Mouse (Mus musculus) liver, postnatal 0 days (tissue): ENCODE measurements around the gene Siva1. TPM values are rescaled to one million over a fixed set of nuclear protein-coding genes. Genes with fewer than 3 reads are reported as not detected.

Source experiments
- ATAC-seq: fragments of 200-750 bp; cut with Nextera tagmentation; 2 replicates; pipeline ENCODE4 v1.8.0; 2017; ENCODE audit warnings: mild to moderate bottlenecking, moderate library complexity
- DNase-seq: peaks from one replicate; pipeline ENCODE4 v3.0.0-alpha.2; 2016
- H3K27ac ChIP-seq: fragments of 300-500 bp; sonication (generic); 2 replicates; pipeline ENCODE4 v1.5.1; 2014; ENCODE audit warnings: antibody characterized with exemption, moderate library complexity, mild to moderate bottlenecking, low read depth
- H3K27me3 ChIP-seq: fragments of 300-500 bp; sonication (generic); 2 replicates; pipeline ENCODE4 v1.6.1; 2014; ENCODE audit warnings: low read length, control low read depth, mixed read lengths; ENCODE audit not compliant: insufficient read depth
- H3K36me3 ChIP-seq: fragments of 300-500 bp; sonication (generic); replicated peaks from 2 replicates; pipeline ENCODE4 v1.6.1; 2014; ENCODE audit warnings: mild to moderate bottlenecking, control low read depth, low read length, moderate library complexity, mixed read lengths; ENCODE audit not compliant: insufficient read depth
- H3K4me1 ChIP-seq: fragments of 300-500 bp; sonication (generic); 2 replicates; pipeline ENCODE4 v1.6.1; 2014; ENCODE audit warnings: antibody characterized with exemption, mild to moderate bottlenecking, control low read depth; ENCODE audit not compliant: insufficient read depth
- H3K4me2 ChIP-seq: fragments of 300-500 bp; sonication (generic); 2 replicates; pipeline ENCODE4 v1.6.1; 2014; ENCODE audit warnings: low read depth, mild to moderate bottlenecking, low read length, moderate library complexity, mixed read lengths
- H3K4me3 ChIP-seq: fragments of 300-500 bp; sonication (generic); 2 replicates; pipeline ENCODE4 v1.5.1; 2014; ENCODE audit warnings: low read depth, low read length
- H3K9ac ChIP-seq: fragments of 300-500 bp; sonication (generic); replicated peaks from 2 replicates; pipeline ENCODE4 v1.6.1; 2014; ENCODE audit warnings: mild to moderate bottlenecking, moderate library complexity
- H3K9me3 ChIP-seq: fragments of 300-500 bp; sonication (generic); 2 replicates; pipeline ENCODE4 v1.6.1; 2016; ENCODE audit warnings: mild to moderate bottlenecking, control low read depth, low read length, mixed read lengths
- CTCF ChIP-seq: sonication (generic); IDR thresholded peaks from 2 replicates; pipeline ENCODE4 v1.5.1; 2016; ENCODE audit warnings: antibody characterized with exemption, low read depth
- EP300 ChIP-seq: IDR thresholded peaks from 2 replicates; pipeline ENCODE4 v1.6.1; 2016; ENCODE audit warnings: antibody characterized with exemption, low read depth, mild to moderate bottlenecking
- WGBS: fragments of 180-500 bp; shearing (Covaris S2); extraction: QIAGEN DNeasy Blood & Tissue Kit; methylation state at CpG from one replicate; pipeline ENCODE4 v1.1.7; 2014; ENCODE audit not compliant: insufficient replicate concordance; 5-methylcytosine and 5-hydroxymethylcytosine counted together
- polyA plus RNA-seq: library from polyadenylated mRNA; unstranded; fragments of >200 nt; fragmentation: Nextera tagmentation; extraction: Ambion mirVana; gene quantifications from 2 replicates; pipeline ENCODE4 v1.2.1, GENCODE M21; 2015

Siva1 gene
- polyA plus RNA-seq, 1 experiment from 2014 or later, result 62.2 TPM

- Histone ChIP-seq H3K9ac (no peak overlapping the region), H3K36me3 (no peaks in the 10 kb centered on the region), H3K4me1 (peaks cover 47% of the 10 kb centered on the region), H3K27ac (peak overlapping the region; percentile 68), H3K4me3 (no peak overlapping the region), H3K27me3 (no peaks in the 10 kb centered on the region), H3K4me2 (peak overlapping the region; percentile 63; the same call in 1 of the 2 replicates), H3K9me3 (no peaks in the 10 kb centered on the region)
- DNase-seq (no peak), ATAC-seq (no peak)
- TF ChIP-seq CTCF (no peak), EP300 (no peak)
- WGBS, result 51% methylated on average over 6 of the region's 6 CpGs
These were observed 16.3 kb upstream of the Siva1 start for GRCm38 (mm10) chr12:112628197-112628596.

GRCm38 (mm10) chr12:112628928-112629721, 15.4 kb upstream of the Siva1 start:
- Histone ChIP-seq H3K4me2 (peak overlapping the region; percentile 63), H3K27ac (peak overlapping the region; percentile 68), H3K36me3 (no peaks in the 10 kb centered on the region), H3K9ac (peak overlapping the region; percentile 46), H3K4me3 (peak overlapping the region; percentile 17; the same call in 1 of the 2 replicates), H3K27me3 (no peaks in the 10 kb centered on the region), H3K4me1 (peaks cover 56% of the 10 kb centered on the region), H3K9me3 (no peaks in the 10 kb centered on the region)
- TF ChIP-seq CTCF, result no peak
- peak; percentile 61; the same call in 1 of the 2 replicates for TF ChIP-seq EP300
- 9% methylated on average over 19 of the region's 19 CpGs for WGBS
- DNase-seq, result peak; percentile 82
- ATAC-seq, result peak; percentile 77

- ATAC-seq (no peak), DNase-seq (no peak)
- WGBS, result 78% methylated on average over 12 of the region's 12 CpGs
- Histone ChIP-seq H3K4me1 (peaks cover 57% of the 10 kb centered on the region), H3K4me2 (no peak overlapping the region), H3K27me3 (no peaks in the 10 kb centered on the region), H3K27ac (0 out of 2 replicates have a peak overlapping the region, but pooled peaks have one; percentile 68), H3K9me3 (no peaks in the 10 kb centered on the region), H3K36me3 (no peaks in the 10 kb centered on the region), H3K4me3 (no peak overlapping the region), H3K9ac (no peak overlapping the region)
- TF ChIP-seq CTCF (no peak), EP300 (no peak)
These were observed 14.4 kb upstream of the Siva1 start for GRCm38 (mm10) chr12:112630029-112630428.

- H3K27me3 ChIP-seq, result no peaks in the 10 kb centered on the region
- no peaks in the 10 kb centered on the region for H3K9me3 ChIP-seq
- no peak for TF ChIP-seq CTCF
- no peak for TF ChIP-seq EP300
- peak overlapping the region; percentile 60 for H3K27ac ChIP-seq
- H3K4me1 ChIP-seq, result peaks cover 57% of the 10 kb centered on the region
- no peak overlapping the region for H3K4me2 ChIP-seq
- DNase-seq (no peak), ATAC-seq (no peak)
- H3K4me3 ChIP-seq, result no peak overlapping the region
- 57% methylated on average over 5 of the region's 5 CpGs for WGBS
- no peaks in the 10 kb centered on the region for H3K36me3 ChIP-seq
- no peak overlapping the region for H3K9ac ChIP-seq
These were observed 13.7 kb upstream of the Siva1 start for GRCm38 (mm10) chr12:112630796-112631195.

- no peak for DNase-seq
These were observed 13.0 kb upstream of the Siva1 start for GRCm38 (mm10) chr12:112631472-112631871.

GRCm38 (mm10) chr12:112632084-112632777, 12.2 kb upstream of the Siva1 start:
- peaks cover 50% of the 10 kb centered on the region for H3K4me1 ChIP-seq

More at GRCm38 (mm10) chr12:112631472-112631871, 13.0 kb upstream of the Siva1 start:
- H3K4me3 ChIP-seq, result no peak overlapping the region
- H3K9ac ChIP-seq, result no peak overlapping the region
- peaks cover 54% of the 10 kb centered on the region for H3K4me1 ChIP-seq
- TF ChIP-seq EP300 (no peak), CTCF (no peak)
- ATAC-seq, result no peak
- 30% methylated on average over 1 of the region's 1 CpGs for WGBS
- H3K27me3 ChIP-seq, result no peaks in the 10 kb centered on the region
- H3K9me3 ChIP-seq, result no peaks in the 10 kb centered on the region
- H3K4me2 ChIP-seq, result no peak overlapping the region
- 0 out of 2 replicates have a peak, but pooled peaks cover 2% of the 10 kb centered on the region for H3K36me3 ChIP-seq
- peak overlapping the region; percentile 77 for H3K27ac ChIP-seq

More at GRCm38 (mm10) chr12:112632084-112632777, 12.2 kb upstream of the Siva1 start:
- Histone ChIP-seq H3K27me3 (no peaks in the 10 kb centered on the region), H3K27ac (peak overlapping the region; percentile 77), H3K9ac (peak overlapping the region; percentile 1; the same call in 1 of the 2 replicates), H3K36me3 (0 out of 2 replicates have a peak, but pooled peaks cover 2% of the 10 kb centered on the region), H3K4me3 (no peak overlapping the region), H3K4me2 (peak overlapping the region; percentile 46), H3K9me3 (no peaks in the 10 kb centered on the region)
- 60% methylated on average over 11 of the region's 11 CpGs for WGBS
- peak; percentile 5; the same call in 1 of the 2 replicates for ATAC-seq
- DNase-seq, result peak; percentile 49
- TF ChIP-seq CTCF (no peak), EP300 (no peak)
